Mouse (Mus musculus) testis, adult 2 months (tissue): ENCODE measurements around the gene Krt222.

Experiments
- CTCF ChIP-seq: fragments of 200-500 bp; IDR thresholded peaks from 2 replicates; pipeline ENCODE4 v1.5.1; 2012; ENCODE audit warnings: low read depth, mild to moderate bottlenecking, inconsistent platforms, low read length, moderate library complexity; ENCODE audit not compliant: control insufficient read depth, insufficient read depth, insufficient replicate concordance
- POLR2A ChIP-seq: fragments of 200-500 bp; IDR thresholded peaks from 2 replicates; pipeline ENCODE4 v1.6.1; 2012; ENCODE audit warnings: low read depth, mild to moderate bottlenecking, inconsistent platforms, low read length, moderate library complexity; ENCODE audit not compliant: control insufficient read depth

GRCm38 (mm10) chr11:99221811-99222210 lies 22.1 kb downstream of the Krt222 start:
- TF ChIP-seq CTCF (no peak), POLR2A (no peak)
